Mouse (Mus musculus) lung, postnatal 10 days (tissue): Measurements from ENCODE around the gene Asl.
A peak's percentile ranks its signal among the peaks of the same experiment; 100 is the strongest.
"Not testable (repeated sequence)": the region's sequence is repeated elsewhere in the genome, so short reads cannot be mapped to it uniquely, and the experiment has no call there.

Experiments
- DNase-seq: peaks from one replicate; pipeline ENCODE4 v3.0.0; 2021

Asl gene

DNA sequence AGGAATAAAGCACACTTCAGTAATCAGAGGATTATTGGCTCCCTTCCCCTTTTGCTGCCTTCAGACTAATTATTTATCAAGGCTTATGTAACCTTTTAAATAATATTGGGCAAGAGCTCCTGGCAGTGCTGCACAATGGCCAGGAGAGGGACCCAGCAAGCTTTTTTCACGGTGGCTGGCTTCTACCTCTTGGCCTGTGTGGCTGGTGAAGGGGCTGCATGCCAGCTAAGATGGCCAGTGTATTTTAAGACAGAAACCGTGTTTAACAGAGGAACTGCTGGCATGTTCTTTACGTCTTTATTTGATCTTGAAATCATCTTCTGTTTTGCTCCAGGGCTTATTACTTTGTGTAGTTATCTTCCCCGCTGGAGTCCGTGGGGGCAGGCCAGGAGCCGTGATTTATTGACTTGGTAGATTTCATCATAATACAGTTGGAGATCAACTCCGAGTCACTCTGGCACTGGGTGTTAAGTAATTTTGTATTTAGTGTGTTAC lies 15.2 kb upstream of the Asl start:
- DNase-seq = peak; percentile 79

GRCm38 (mm10) chr5:130043741-130044140 lies 14.7 kb upstream of the Asl start:
- no peak for DNase-seq

- DNase-seq = no peak
These were observed 12.2 kb upstream of the Asl start for GRCm38 (mm10) chr5:130041262-130041661.

DNA sequence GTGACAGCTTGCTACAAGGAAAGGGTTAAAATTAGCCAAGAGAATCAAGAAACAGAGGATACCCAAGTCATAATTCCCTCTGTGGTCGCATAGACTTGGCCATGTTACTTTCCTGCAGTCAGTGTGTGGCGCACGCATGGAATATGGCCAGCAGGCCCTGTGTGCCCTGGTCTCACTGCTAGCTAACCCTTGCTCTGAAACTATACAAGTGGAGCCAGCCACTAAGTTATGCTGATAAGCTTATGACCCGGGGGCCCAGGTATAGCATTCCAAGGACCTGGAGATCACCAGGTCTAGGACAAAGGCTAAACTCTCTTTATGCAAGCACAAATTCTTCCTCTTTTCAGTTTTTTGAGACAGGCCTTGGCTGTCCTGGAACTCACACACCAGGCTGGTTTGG lies 11.8 kb upstream of the Asl start:
- no peak for DNase-seq

- DNase-seq = peak; percentile 73
These were observed 8.9 kb upstream of the Asl start for GRCm38 (mm10) chr5:130037752-130038455.

GRCm38 (mm10) chr5:130036300-130036699 lies 7.3 kb upstream of the Asl start:
- not testable (repeated sequence) for DNase-seq

- DNase-seq = no peak
These were observed 4.8 kb upstream of the Asl start for GRCm38 (mm10) chr5:130033869-130034268.

DNA sequence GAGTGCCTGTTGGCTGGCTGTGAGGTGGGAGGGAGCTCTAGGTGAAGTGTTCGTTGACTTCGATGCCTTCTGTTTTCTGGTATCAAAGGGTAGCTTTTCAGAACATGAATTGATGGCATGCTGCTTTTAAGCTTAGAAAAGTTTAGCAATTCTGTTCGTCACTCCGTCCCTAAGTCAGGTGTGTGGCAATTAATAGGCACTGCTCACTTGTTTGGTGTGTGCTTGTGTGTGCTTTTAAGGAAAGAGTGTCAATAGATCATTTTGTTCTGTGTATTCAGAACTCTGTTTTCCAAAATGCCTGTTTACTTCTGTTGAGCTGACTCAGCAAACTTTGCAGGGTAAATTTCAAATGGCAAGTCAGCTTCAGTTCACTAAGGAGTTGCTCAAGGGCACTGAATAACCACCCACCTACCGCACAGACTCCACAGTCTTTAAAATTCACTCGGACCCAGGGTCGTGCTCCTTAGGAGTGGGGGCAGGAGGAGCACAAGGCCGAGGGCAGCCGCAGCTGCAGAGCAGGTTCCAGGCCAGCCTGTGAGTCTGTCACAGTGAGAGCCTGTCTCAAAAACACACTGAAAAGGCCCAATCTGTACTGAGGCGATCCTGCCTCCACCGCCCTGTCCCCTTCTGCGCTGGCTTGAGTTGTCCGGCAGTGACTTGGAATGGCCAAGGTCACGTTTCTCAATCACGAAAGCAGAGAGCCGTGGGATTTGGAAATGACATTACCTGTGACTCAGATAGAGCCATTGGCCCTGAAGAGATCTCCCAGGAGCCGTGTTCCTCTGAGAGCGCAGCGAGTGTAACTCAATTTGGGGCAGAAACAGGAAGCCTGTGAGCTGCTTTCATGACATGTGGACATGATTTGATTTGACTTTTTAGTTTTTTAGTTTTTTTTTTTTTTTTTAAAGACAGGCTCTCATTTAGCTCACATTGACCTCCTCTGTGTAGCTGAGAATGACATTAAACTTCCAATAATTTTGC lies 2.7 kb upstream of the Asl start:
- DNase-seq = no peak

GRCm38 (mm10) chr5:130027696-130028095 lies 1.4 kb downstream of the Asl start:
- DNase-seq = no peak

DNA sequence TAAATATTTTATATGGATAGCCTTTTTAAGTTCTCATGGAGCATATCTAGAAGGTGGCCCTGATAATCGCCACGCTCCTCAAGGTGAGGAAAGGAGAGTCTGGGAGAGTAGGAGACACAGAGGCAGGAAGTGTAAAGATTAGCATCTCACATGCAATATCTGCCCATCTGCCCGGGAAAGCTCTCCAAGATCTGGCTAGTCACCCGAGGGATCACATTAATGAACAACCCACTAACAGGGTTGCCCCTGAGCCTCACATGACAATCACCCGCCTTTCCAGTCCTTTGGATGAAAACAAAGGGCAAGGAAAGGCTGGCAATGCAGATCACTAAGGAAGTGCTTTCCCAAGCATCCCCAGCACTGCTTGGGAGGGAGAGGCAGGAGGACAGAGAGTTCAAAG lies 1.9 kb downstream of the Asl start:
- no peak for DNase-seq

GRCm38 (mm10) chr5:130023767-130024539 lies 5.1 kb downstream of the Asl start:
- DNase-seq = peak; percentile 95

DNA sequence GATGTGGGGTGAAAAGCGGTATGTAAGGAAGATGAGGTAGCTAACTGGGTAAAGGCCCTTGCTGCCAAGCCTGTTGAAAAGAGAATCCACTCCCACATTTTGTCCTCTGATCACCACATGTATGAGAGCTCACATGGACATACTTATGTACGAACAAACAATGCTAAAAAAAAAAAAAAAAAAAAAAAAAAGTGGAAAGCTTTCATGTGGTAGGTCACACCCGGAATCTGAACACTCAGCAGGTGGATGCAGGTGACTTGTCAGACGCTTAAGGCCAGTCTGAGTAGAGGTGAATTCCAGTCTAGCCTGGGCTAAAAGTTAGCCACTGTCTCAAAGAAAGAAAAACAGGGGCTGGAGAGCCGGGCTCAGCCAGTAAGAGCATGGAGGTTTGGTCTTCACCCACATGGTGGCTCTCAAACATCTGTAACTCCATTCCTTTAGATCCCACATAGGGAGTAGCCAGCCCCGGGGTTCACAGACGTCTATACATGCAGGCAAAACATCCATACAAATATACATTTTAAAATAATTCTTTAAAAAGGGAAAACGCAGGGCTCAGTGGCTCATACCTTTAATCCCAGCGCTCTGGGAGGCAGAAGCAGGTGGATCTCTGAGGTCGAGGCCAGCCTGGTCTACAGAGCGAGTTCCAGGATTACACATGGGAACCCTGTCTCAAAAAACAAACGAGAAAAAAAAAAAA lies 5.8 kb downstream of the Asl start:
- DNase-seq = no peak

GRCm38 (mm10) chr5:130022366-130022765 lies 6.7 kb downstream of the Asl start:
- no peak for DNase-seq

- DNase-seq = no peak
These were observed 7.6 kb downstream of the Asl start for GRCm38 (mm10) chr5:130021361-130021966.

DNA sequence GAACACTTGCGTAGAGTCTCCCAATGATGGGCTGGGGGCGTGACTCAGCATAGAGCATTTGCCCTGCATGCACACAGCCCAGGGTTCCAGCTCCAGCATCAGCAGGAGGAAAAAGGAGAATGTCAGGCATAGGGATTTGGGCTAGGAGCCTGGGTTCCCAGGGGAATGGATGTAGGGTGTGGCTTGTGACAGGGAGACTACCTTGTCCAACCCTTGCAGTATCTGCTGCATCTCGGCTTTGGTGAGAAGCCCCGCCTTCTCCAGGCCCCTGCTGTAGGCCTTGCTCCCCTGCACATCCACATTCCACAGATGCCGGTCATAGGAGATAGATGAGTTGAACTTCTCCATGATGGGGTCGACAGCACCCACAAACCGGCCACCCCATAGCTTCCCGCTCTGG lies 9.6 kb downstream of the Asl start:
- DNase-seq = no peak

DNA sequence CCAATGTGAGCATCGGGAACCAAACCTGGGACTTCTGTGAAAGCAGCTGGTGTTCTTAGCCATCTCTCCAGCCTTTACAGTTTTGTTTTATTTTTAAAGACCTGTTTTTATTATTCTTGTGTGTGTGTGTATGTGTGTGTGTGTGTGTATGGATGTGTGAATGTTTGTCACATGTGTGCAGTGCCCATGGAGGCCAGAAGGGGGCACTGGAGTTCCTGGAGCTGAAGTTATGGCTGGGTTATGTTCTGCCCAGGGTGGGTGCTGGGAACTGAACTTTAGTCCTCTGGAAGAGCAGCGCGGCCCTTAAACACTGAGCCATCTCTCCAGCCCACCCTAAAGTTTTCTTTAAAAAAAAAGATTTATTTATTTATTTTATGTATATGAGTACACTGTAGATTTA lies 13.9 kb downstream of the Asl start:
- no peak for DNase-seq

DNA sequence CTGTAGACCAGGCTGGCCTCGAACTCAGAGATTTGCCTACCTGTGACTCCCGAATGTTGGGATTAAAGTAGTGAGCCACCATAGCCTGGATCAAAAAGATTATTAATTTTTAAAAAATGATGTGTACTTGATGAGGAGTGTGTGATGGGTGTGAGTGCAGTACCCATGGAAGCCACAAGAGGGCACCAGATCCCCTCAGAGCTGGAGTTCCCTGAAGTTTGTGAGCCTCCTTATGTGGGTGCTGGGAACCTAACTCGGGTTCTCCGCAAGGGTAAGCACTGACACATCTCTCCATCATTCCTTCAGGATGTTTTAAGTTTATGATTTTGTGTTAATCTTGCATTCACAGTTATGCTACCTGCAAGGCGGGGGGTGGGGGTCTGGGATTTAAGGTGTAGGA lies 18.1 kb downstream of the Asl start:
- no peak for DNase-seq

- no peak for DNase-seq
These were observed 19.3 kb downstream of the Asl start for GRCm38 (mm10) chr5:130009784-130010183.

DNA sequence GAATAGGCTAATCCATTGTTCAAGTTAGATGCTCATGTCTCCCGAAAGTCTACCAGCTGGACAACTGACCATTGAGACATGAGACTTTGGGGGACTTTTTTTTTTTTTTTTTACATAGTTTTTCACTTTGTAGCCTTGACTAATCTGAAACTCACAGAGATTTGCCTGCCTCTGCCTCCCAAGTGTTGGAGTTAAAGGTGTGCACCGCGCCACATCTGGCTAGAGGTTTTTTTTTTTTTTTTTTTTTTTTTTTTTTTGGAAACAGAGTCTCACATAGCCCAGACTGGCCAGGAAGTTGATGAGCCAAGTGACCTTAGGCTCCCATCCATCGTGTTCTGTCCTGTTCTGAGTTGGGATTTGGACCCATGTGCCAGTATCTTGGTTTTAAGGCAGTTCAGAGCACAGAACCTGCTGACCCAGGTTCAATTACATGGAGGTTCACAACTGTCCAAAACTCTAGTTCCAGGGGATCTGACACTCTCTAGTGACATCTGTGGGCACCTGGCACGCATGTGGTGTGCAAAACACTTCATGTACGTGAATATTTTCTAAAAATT lies 20.9 kb downstream of the Asl start:
- no peak for DNase-seq

DNA sequence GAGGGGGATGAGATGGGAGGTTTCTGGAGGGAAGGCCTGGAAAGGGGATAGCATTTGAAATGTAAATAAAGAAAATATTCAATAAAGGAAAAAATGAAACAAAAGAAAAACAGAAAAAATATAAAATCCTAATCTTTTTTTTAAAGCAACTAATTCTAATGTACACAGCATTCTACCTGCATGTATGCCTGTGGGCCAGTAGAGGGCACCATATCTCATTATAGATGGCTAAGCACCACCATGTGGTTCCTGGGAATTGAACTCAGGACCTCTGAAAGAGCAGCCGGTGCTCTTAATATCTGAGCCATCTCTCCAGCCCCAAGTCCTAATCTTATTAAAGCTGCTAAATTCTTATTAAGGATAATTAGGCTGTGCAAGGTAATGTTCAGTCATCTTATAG lies 21.7 kb downstream of the Asl start:
- no peak for DNase-seq

DNA sequence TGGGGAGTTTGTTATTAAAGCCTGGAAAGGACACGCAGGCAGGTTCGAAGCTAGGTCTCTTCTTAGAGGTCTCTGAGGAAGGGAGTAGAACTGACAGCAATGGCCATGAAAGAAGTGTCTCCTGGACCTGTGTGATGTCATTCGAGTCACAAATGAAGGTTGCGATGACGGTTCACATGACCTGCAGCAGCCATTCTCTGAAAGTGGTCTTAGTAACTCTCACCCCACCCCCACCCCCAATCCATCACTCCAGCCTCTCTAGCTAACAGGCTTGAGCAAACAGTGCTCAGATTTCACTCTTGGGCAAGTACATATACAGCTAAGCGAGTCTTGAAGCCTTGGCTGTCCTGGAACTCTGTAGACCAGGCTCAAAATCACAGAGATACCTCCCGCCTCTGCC lies 25.8 kb downstream of the Asl start:
- no peak for DNase-seq
